ENCODE assay signal across 23 mouse cellular contexts in the genomic region with DNA sequence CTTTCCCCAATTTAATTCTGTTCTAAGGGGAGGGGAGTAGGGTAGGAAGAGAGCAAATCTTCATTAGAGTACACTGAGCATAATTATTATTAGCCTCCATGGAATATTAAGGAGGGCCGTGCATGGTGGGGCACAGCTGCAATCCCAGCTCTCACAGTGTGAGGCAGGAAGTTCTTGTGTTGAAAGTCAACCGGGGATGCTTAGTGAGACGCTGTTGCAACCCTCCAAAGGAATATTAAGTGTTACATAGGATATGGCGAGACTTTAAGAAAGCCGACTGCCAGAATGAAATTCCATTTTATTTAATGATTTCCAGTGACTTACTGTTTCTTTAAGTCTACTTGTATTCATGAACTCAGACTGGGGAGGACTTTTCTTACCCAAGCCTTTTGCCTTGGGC. TPM values are rescaled to one million over a fixed set of nuclear protein-coding genes. Genes with fewer than 3 reads are reported as not detected.
"Had no signal": no experiment of that assay in that cellular context is flagged by ENCODE, and none has a peak within 500 bp of the region (broad histone marks: within the 10 kb centered on the region; RNA-seq: fewer than 3 reads in every experiment).

No protein-coding gene starts in this region.

- H3K4me2 ChIP-seq: heart, embryonic 12.5 days; hindbrain, embryonic 12.5 days; hindbrain, embryonic 14.5 days; intestine, embryonic 15.5 days; limb, embryonic 15.5 days had no signal

- H3K27ac ChIP-seq: gastrocnemius, adult 2 months; heart, embryonic 10.5 days; hindbrain, embryonic 10.5 days; hindbrain, embryonic 12.5 days; hindbrain, embryonic 14.5 days; intestine, embryonic 15.5 days; layer of hippocampus, adult 2 months; left cerebral cortex, adult 2 months; limb, embryonic 15.5 days had no signal

- H3K36me3 ChIP-seq: heart, embryonic 10.5 days; heart, embryonic 12.5 days; hindbrain, embryonic 10.5 days; hindbrain, embryonic 12.5 days; intestine, embryonic 15.5 days; limb, embryonic 15.5 days had no signal

- H3K9ac ChIP-seq: heart, embryonic 12.5 days; hindbrain, embryonic 12.5 days; hindbrain, embryonic 14.5 days; intestine, embryonic 15.5 days; limb, embryonic 15.5 days had no signal

- H3K27me3 ChIP-seq: intestine, embryonic 15.5 days had no signal

- DNase-seq: gastrocnemius, adult 2 months; gastrocnemius, postnatal 10 days; gastrocnemius, postnatal 25 days; heart, adult 18-20 months; heart, postnatal 10 days; heart, postnatal 4 days; kidney, adult 18-20 months; kidney, adult 8-10 months; kidney, postnatal 10 days; kidney, postnatal 25 days; kidney, postnatal 4 days had no signal

- ATAC-seq: hindbrain, embryonic 16.5 days; inflammation-experienced regulatory T-cells, adult 6 months; intestine, embryonic 15.5 days; intestine, postnatal 0 days had no signal

- H3K4me3 ChIP-seq: gastrocnemius, adult 2 months; heart, embryonic 10.5 days; heart, embryonic 12.5 days; hindbrain, embryonic 10.5 days; hindbrain, embryonic 12.5 days; intestine, embryonic 15.5 days; layer of hippocampus, adult 2 months; left cerebral cortex, adult 2 months; limb, embryonic 15.5 days had no signal

- H3K9me3 ChIP-seq: heart, embryonic 10.5 days; heart, embryonic 12.5 days; hindbrain, embryonic 10.5 days; hindbrain, embryonic 12.5 days; intestine, embryonic 15.5 days; limb, embryonic 15.5 days had no signal

- H3K4me1 ChIP-seq: intestine, embryonic 15.5 days had no signal

RNA-seq across cellular contexts. Expression of a gene that starts 23.9 kb away (rescaled TPM):
- polyA plus RNA-seq: inflammation-experienced regulatory T-cells, adult 6 months had no signal

RNA-seq across cellular contexts. Expression of a gene that starts 54.0 kb away (rescaled TPM):
- polyA plus RNA-seq: inflammation-experienced regulatory T-cells, adult 6 months had no signal
